21 mouse cellular contexts compared by ENCODE assay signal in genomic region chr9:77420200-77420585, GRCm38 (mm10).
DNase-seq lines count a peak whose midpoint lies in the region; ATAC-seq and TF ChIP-seq lines count a peak whose summit lies in the region.
"Had no signal": no experiment of that assay in that cellular context is flagged by ENCODE, and none has a peak within 500 bp of the region (broad histone marks: within the 10 kb centered on the region; RNA-seq: fewer than 3 reads in every experiment).

No protein-coding gene starts in this region.

- no peaks in the 10 kb centered on the region for H3K79me2 ChIP-seq in MEL (ENCODE audit: control insufficient read depth, insufficient read depth, low read length, poor library complexity)

- peak overlapping the region; percentile 95 for H3K27ac ChIP-seq in MEL (ENCODE audit: control insufficient read depth, low read depth, low read length)
- H3K27ac ChIP-seq in liver, embryonic 12.5 days = peak overlapping the region; percentile 79
- H3K27ac ChIP-seq in intestine, embryonic 15.5 days = no peak overlapping the region
- H3K27ac ChIP-seq in limb, embryonic 10.5 days = no peak overlapping the region
- H3K27ac ChIP-seq: embryonic facial prominence, embryonic 10.5 days; hindbrain, embryonic 12.5 days; kidney, embryonic 15.5 days; lung, embryonic 15.5 days; midbrain, embryonic 10.5 days; neural tube, embryonic 15.5 days had no signal

- no peak for TF ChIP-seq CTCF in MEL (IDR thresholded peaks at IDR 0.05 in 2 of 3, conservative IDR thresholded peaks at IDR 0.05 in 1 of 3; ENCODE audit: control insufficient read depth in 1 of 3, insufficient read depth in 1 of 3, low read depth in 2 of 3, low read length in 3 of 3, poor library complexity in 1 of 3, severe bottlenecking in 1 of 3)

- H3K4me2 ChIP-seq in liver, embryonic 12.5 days = peak overlapping the region; percentile 43
- H3K4me2 ChIP-seq in intestine, embryonic 15.5 days (replicated peaks) = no peak overlapping the region
- H3K4me2 ChIP-seq: hindbrain, embryonic 12.5 days; kidney, embryonic 15.5 days; lung, embryonic 15.5 days; neural tube, embryonic 15.5 days had no signal

- DNase-seq in MEL (ENCODE audit: low read depth, low spot score) (peak; percentile 85), MEL-GATA-1-ER (ENCODE audit: extremely low read depth, low read depth) (peak; percentile 70)
- DNase-seq in limb, embryonic 10.5 days (ENCODE audit: low spot score) = no peak
- DNase-seq in lung, postnatal 25 days (ENCODE audit: low spot score) = no peak
- DNase-seq: adrenal gland, postnatal 10 days; cerebellum, adult 9-10 months; forebrain, postnatal 0 days; gastrocnemius, postnatal 14 days; heart, postnatal 10 days; kidney, adult 11 months; kidney, postnatal 36 days; lung, postnatal 4 days had no signal

- peaks cover 14 to 28% of the 10 kb centered on the region in 2 experiments for H3K4me1 ChIP-seq in MEL (ENCODE audit: control insufficient read depth in 1 of 2, insufficient read depth in 2 of 2, low read length in 2 of 2)
- peaks cover 43% of the 10 kb centered on the region for H3K4me1 ChIP-seq in liver, embryonic 12.5 days
- no peaks in the 10 kb centered on the region for H3K4me1 ChIP-seq in intestine, embryonic 15.5 days (replicated peaks)
- no peaks in the 10 kb centered on the region for H3K4me1 ChIP-seq in limb, embryonic 10.5 days
- H3K4me1 ChIP-seq: hindbrain, embryonic 12.5 days; lung, embryonic 15.5 days; midbrain, embryonic 10.5 days; neural tube, embryonic 15.5 days had no signal

- ATAC-seq in liver, embryonic 12.5 days = peak; percentile 92
- ATAC-seq in megakaryocyte progenitor cell, adult 5-6 weeks (replicated peaks; ENCODE audit: poor library complexity) = peak; percentile 79
- no peak for ATAC-seq in intestine, embryonic 15.5 days
- ATAC-seq: forebrain, postnatal 0 days had no signal

- no peak for TF ChIP-seq RAD21 in MEL (IDR thresholded peaks at IDR 0.05; ENCODE audit: low read depth, low read length)

- TF ChIP-seq POLR2A in MEL (IDR thresholded peaks at IDR 0.05; ENCODE audit: control insufficient read depth in 1 of 2, insufficient read depth in 1 of 2, low read depth in 1 of 2, low read length in 2 of 2, poor library complexity in 1 of 2) = no peak; a peak in 2 of 4 replicates

- peaks cover 0 to 19% of the 10 kb centered on the region in 2 experiments; a peak in 2 of 4 replicates for H3K36me3 ChIP-seq in MEL (ENCODE audit: control insufficient read depth in 1 of 2, insufficient read depth in 2 of 2, low read length in 2 of 2)
- no peaks in the 10 kb centered on the region for H3K36me3 ChIP-seq in liver, embryonic 12.5 days
- H3K36me3 ChIP-seq in intestine, embryonic 15.5 days = no peaks in the 10 kb centered on the region
- no peaks in the 10 kb centered on the region for H3K36me3 ChIP-seq in limb, embryonic 10.5 days
- H3K36me3 ChIP-seq: embryonic facial prominence, embryonic 10.5 days; hindbrain, embryonic 12.5 days; kidney, embryonic 15.5 days; lung, embryonic 15.5 days; midbrain, embryonic 10.5 days; neural tube, embryonic 15.5 days had no signal

- no peaks in the 10 kb centered on the region for H3K9me3 ChIP-seq in MEL (replicated peaks; ENCODE audit: insufficient read depth, low read length)
- no peaks in the 10 kb centered on the region for H3K9me3 ChIP-seq in liver, embryonic 12.5 days (replicated peaks)
- H3K9me3 ChIP-seq in intestine, embryonic 15.5 days = no peaks in the 10 kb centered on the region
- no peaks in the 10 kb centered on the region for H3K9me3 ChIP-seq in limb, embryonic 10.5 days (replicated peaks)
- H3K9me3 ChIP-seq: embryonic facial prominence, embryonic 10.5 days; hindbrain, embryonic 12.5 days; kidney, embryonic 15.5 days; lung, embryonic 15.5 days; midbrain, embryonic 10.5 days; neural tube, embryonic 15.5 days had no signal

- peak overlapping the region; percentile 57 for H3K9ac ChIP-seq in MEL (ENCODE audit: control insufficient read depth, low read depth, low read length, poor library complexity, severe bottlenecking)
- H3K9ac ChIP-seq in liver, embryonic 12.5 days = peak overlapping the region; percentile 41; the same call in 1 of the 2 replicates
- H3K9ac ChIP-seq in intestine, embryonic 15.5 days = no peak overlapping the region
- H3K9ac ChIP-seq: forebrain, postnatal 0 days; hindbrain, embryonic 12.5 days; kidney, embryonic 15.5 days; lung, embryonic 15.5 days; neural tube, embryonic 15.5 days had no signal

- WGBS in liver, embryonic 12.5 days (ENCODE audit: insufficient replicate concordance) = 20% methylated on average over 4 of the region's 4 CpGs
- 85% methylated on average over 4 of the region's 4 CpGs for WGBS in intestine, embryonic 15.5 days
- WGBS in limb, embryonic 10.5 days = 93% methylated on average over 4 of the region's 4 CpGs

- H3K27me3 ChIP-seq in MEL (ENCODE audit: control insufficient read depth in 1 of 2, insufficient read depth in 2 of 2, low read length in 2 of 2) = no peaks in the 10 kb centered on the region
- H3K27me3 ChIP-seq in liver, embryonic 12.5 days (replicated peaks) = no peaks in the 10 kb centered on the region
- no peaks in the 10 kb centered on the region for H3K27me3 ChIP-seq in intestine, embryonic 15.5 days (replicated peaks)
- H3K27me3 ChIP-seq in limb, embryonic 10.5 days (ENCODE audit: low read depth, poor library complexity, severe bottlenecking) = no peaks in the 10 kb centered on the region
- H3K27me3 ChIP-seq: hindbrain, embryonic 12.5 days; kidney, embryonic 15.5 days; lung, embryonic 15.5 days; neural tube, embryonic 15.5 days had no signal

- TF ChIP-seq EP300 in MEL (IDR thresholded peaks at IDR 0.05; ENCODE audit: low read depth in 1 of 2, low read length in 2 of 2) = peak; percentile 68 to 89; a peak in 3 of 4 replicates

- peak overlapping the region; percentile 25 to 50 for H3K4me3 ChIP-seq in MEL (ENCODE audit: control insufficient read depth in 1 of 2, insufficient read depth in 1 of 2, low read depth in 2 of 2, low read length in 2 of 2)
- 0 out of 2 replicates have a peak overlapping the region, but pooled peaks have one; percentile 2 for H3K4me3 ChIP-seq in liver, embryonic 12.5 days
- H3K4me3 ChIP-seq in intestine, embryonic 15.5 days (replicated peaks) = no peak overlapping the region
- no peak overlapping the region for H3K4me3 ChIP-seq in limb, embryonic 10.5 days
- H3K4me3 ChIP-seq: embryonic facial prominence, embryonic 10.5 days; hindbrain, embryonic 12.5 days; kidney, embryonic 15.5 days; lung, embryonic 15.5 days; midbrain, embryonic 10.5 days; neural tube, embryonic 15.5 days had no signal

TF ChIP-seq in MEL, 35 proteins besides CTCF, POLR2A, EP300 and RAD21 (continues in another document):
- TF ChIP-seq BHLHE40 (IDR thresholded peaks at IDR 0.05; ENCODE audit: borderline replicate concordance, low read depth, low read length) (peak; percentile 56; the same call in 1 of the 2 replicates), TCF12 (IDR thresholded peaks at IDR 0.05; ENCODE audit: low read depth, low read length) (peak; percentile 87), E2F4 (IDR thresholded peaks at IDR 0.05; ENCODE audit: borderline replicate concordance, low read depth, low read length) (no peak), ZNF384 (IDR thresholded peaks at IDR 0.05; ENCODE audit: low read depth, low read length) (no peak), USF1 (IDR thresholded peaks at IDR 0.05; ENCODE audit: low read depth, low read length) (no peak), MXI1 (IDR thresholded peaks at IDR 0.05; ENCODE audit: low read depth, low read length) (peak; percentile 71), ZKSCAN1 (IDR thresholded peaks at IDR 0.05; ENCODE audit: low read depth, low read length) (no peak), KAT2A (conservative IDR thresholded peaks at IDR 0.05; ENCODE audit: low read depth, low read length) (no peak), UBTF (IDR thresholded peaks at IDR 0.05; ENCODE audit: borderline replicate concordance, insufficient read depth, low read depth, low read length) (no peak), ETS1 (IDR thresholded peaks at IDR 0.05; ENCODE audit: low read depth, low read length) (peak; percentile 82), USF2 (IDR thresholded peaks at IDR 0.05; ENCODE audit: borderline replicate concordance in 1 of 2, insufficient read depth in 1 of 2, low read depth in 1 of 2, low read length in 2 of 2) (no peak), MAFK (IDR thresholded peaks at IDR 0.05; ENCODE audit: borderline replicate concordance, low read depth, low read length) (0 out of 2 replicates have a peak, but pooled peaks have one; percentile 23), TBP (IDR thresholded peaks at IDR 0.05; ENCODE audit: low read depth, low read length) (no peak), SMC3 (IDR thresholded peaks at IDR 0.05; ENCODE audit: low read depth, low read length) (no peak), POLR2AphosphoS2 (IDR thresholded peaks at IDR 0.05; ENCODE audit: low read length) (0 out of 2 replicates have a peak, but pooled peaks have one; percentile 49), JUND (IDR thresholded peaks at IDR 0.05; ENCODE audit: low read depth, low read length) (no peak), POLR2AphosphoS5 (IDR thresholded peaks at IDR 0.05; ENCODE audit: borderline replicate concordance, low read depth, low read length) (no peak), TAL1 (IDR thresholded peaks at IDR 0.05; ENCODE audit: low read length) (peak; percentile 46; the same call in 1 of the 2 replicates), SIN3A (IDR thresholded peaks at IDR 0.05; ENCODE audit: low read length) (peak; percentile 81), MAZ (IDR thresholded peaks at IDR 0.05; ENCODE audit: low read depth, low read length) (peak; percentile 78; the same call in 1 of the 2 replicates), MYC (IDR thresholded peaks at IDR 0.05; ENCODE audit: low read depth, low read length) (no peak), HCFC1 (IDR thresholded peaks at IDR 0.05; ENCODE audit: low read depth, low read length) (no peak), NRF1 (IDR thresholded peaks at IDR 0.05; ENCODE audit: insufficient read depth, low read depth, low read length, poor library complexity, severe bottlenecking) (no peak), CHD2 (IDR thresholded peaks at IDR 0.05; ENCODE audit: low read length) (peak; percentile 48; the same call in 1 of the 2 replicates), ZC3H11A (IDR thresholded peaks at IDR 0.05; ENCODE audit: low read depth, low read length) (no peak; the same call in 1 of the 2 replicates), RCOR1 (IDR thresholded peaks at IDR 0.05; ENCODE audit: low read depth, low read length) (peak; percentile 60; the same call in 1 of the 2 replicates), CHD1 (IDR thresholded peaks at IDR 0.05; ENCODE audit: low read depth, low read length) (no peak; the same call in 1 of the 2 replicates), MEF2A (IDR thresholded peaks at IDR 0.05; ENCODE audit: extremely low read depth, insufficient replicate concordance, low read depth, low read length, poor library complexity, severe bottlenecking) (no peak), GABPA (IDR thresholded peaks at IDR 0.05; ENCODE audit: low read depth, low read length) (0 out of 2 replicates have a peak, but pooled peaks have one; percentile 4), MYB (IDR thresholded peaks at IDR 0.05; ENCODE audit: low read depth, low read length) (peak; percentile 14; the same call in 1 of the 2 replicates)

Comparison
In these comparisons a context has a peak if more than half of its experiments do, and no peak if none do; other contexts are left out.
1. DNase-seq: peak in MEL (single experiment) and MEL-GATA-1-ER (single experiment); none in limb, embryonic 10.5 days (single experiment) and lung, postnatal 25 days (single experiment).
2. H3K27ac ChIP-seq: peak in MEL (single experiment) and liver, embryonic 12.5 days (single experiment); none in intestine, embryonic 15.5 days (single experiment) and limb, embryonic 10.5 days (single experiment).
3. H3K4me3 ChIP-seq: peak in MEL (2 of 2) and liver, embryonic 12.5 days (single experiment); none in intestine, embryonic 15.5 days (single experiment) and limb, embryonic 10.5 days (single experiment).